Mouse (Mus musculus) heart, embryonic 14.5 days (tissue): ENCODE data around the gene Ctnnd2. TPM values are rescaled to one million over a fixed set of nuclear protein-coding genes. Genes with fewer than 3 reads are reported as not detected.

Source experiments
- ATAC-seq: fragments of 200-750 bp; cut with Nextera tagmentation; 2 replicates; pipeline ENCODE4 v1.8.0; 2017; ENCODE audit warnings: low read depth, moderate TSS enrichment; ENCODE audit not compliant: insufficient number of reproducible peaks, insufficient read depth, low FRiP score
- H3K27ac ChIP-seq, 2 experiments: fragments of 200-500 bp in 1 of 2; fragments of 300-500 bp in 1 of 2; sonication (generic) in 1 of 2; replicated peaks in 1 of 2; 2 replicates each; pipeline ENCODE4 v1.5.1; 2012 to 2014; ENCODE audit warnings: low read depth in 2 of 2, low read length in 2 of 2, control low read depth in 1 of 2, mild to moderate bottlenecking in 1 of 2, mixed read lengths in 1 of 2; ENCODE audit not compliant: control insufficient read depth in 1 of 2, insufficient read depth in 1 of 2
- H3K27me3 ChIP-seq: fragments of 300-500 bp; sonication (generic); 2 replicates; pipeline ENCODE4 v1.6.1; 2014; ENCODE audit warnings: mild to moderate bottlenecking, low read length, control low read depth; ENCODE audit not compliant: control insufficient read depth, insufficient read depth
- H3K36me3 ChIP-seq: fragments of 300-500 bp; sonication (generic); 2 replicates; pipeline ENCODE4 v1.6.1; 2014; ENCODE audit warnings: mild to moderate bottlenecking, control low read depth, low read length, mixed read lengths; ENCODE audit not compliant: control insufficient read depth, insufficient read depth
- H3K4me1 ChIP-seq, 2 experiments: fragments of 200-500 bp in 1 of 2; fragments of 300-500 bp in 1 of 2; sonication (generic) in 1 of 2; 2 replicates each; pipeline ENCODE4 v1.6.1; 2012 to 2014; ENCODE audit warnings: low read length in 2 of 2, control low read depth in 1 of 2, mixed read lengths in 1 of 2; ENCODE audit not compliant: control insufficient read depth in 2 of 2, insufficient read depth in 2 of 2
- H3K4me2 ChIP-seq: fragments of 300-500 bp; sonication (generic); 2 replicates; pipeline ENCODE4 v1.6.1; 2014; ENCODE audit warnings: mild to moderate bottlenecking, low read length
- H3K4me3 ChIP-seq, 2 experiments: fragments of 200-500 bp in 1 of 2; fragments of 300-500 bp in 1 of 2; sonication (generic) in 1 of 2; 2 replicates each; pipeline ENCODE4 v1.5.1; 2012 to 2014; ENCODE audit warnings: low read length in 2 of 2, mild to moderate bottlenecking in 2 of 2, control low read depth in 1 of 2, low read depth in 1 of 2, moderate library complexity in 1 of 2; ENCODE audit not compliant: control insufficient read depth in 1 of 2, insufficient read depth in 1 of 2
- H3K9ac ChIP-seq: fragments of 300-500 bp; sonication (generic); 2 replicates; pipeline ENCODE4 v1.6.1; 2014; ENCODE audit warnings: mild to moderate bottlenecking, low read length
- H3K9me3 ChIP-seq: fragments of 300-500 bp; sonication (generic); 2 replicates; pipeline ENCODE4 v1.6.1; 2016; ENCODE audit warnings: low read length, control low read depth; ENCODE audit not compliant: control insufficient read depth
- WGBS: fragments of 180-500 bp; shearing (Covaris S2); extraction: QIAGEN DNeasy Blood & Tissue Kit; methylation state at CpG from one replicate; pipeline ENCODE4 v1.1.7; 2014; 5-methylcytosine and 5-hydroxymethylcytosine counted together
- polyA plus RNA-seq: library from polyadenylated mRNA; unstranded; fragments of >200 nt; fragmentation: Nextera tagmentation; extraction: Ambion mirVana; gene quantifications from 2 replicates; pipeline ENCODE4 v1.2.1, GENCODE M21; 2014

Gene Ctnnd2
- polyA plus RNA-seq, 1 experiment from 2014 or later = 0.61 TPM

- whole genome bisulfite sequencing = 76% methylated on average over 2 of the region's 2 CpGs
- no peak overlapping the region for H3K4me2 ChIP-seq
- H3K27ac ChIP-seq = no peak overlapping the region
- no peak for ATAC-seq
- no peaks in the 10 kb centered on the region for H3K4me1 ChIP-seq
- H3K27me3 ChIP-seq = no peaks in the 10 kb centered on the region
- no peak overlapping the region for H3K4me3 ChIP-seq
- peaks cover 16% of the 10 kb centered on the region; the same call in 1 of the 2 replicates for H3K9me3 ChIP-seq
- H3K36me3 ChIP-seq = no peaks in the 10 kb centered on the region
- H3K9ac ChIP-seq = no peak overlapping the region
Observed at GRCm38 (mm10) chr15:30302824-30303223, 130.4 kb downstream of the Ctnnd2 start.

GRCm38 (mm10) chr15:30306437-30306836 is 134.0 kb downstream of the Ctnnd2 start:
- no peak overlapping the region for H3K27ac ChIP-seq
- H3K9me3 ChIP-seq = 0 out of 2 replicates have a peak, but pooled peaks cover 7% of the 10 kb centered on the region
- H3K4me1 ChIP-seq = no peaks in the 10 kb centered on the region
- 85% methylated on average over 7 of the region's 7 CpGs for WGBS
- H3K4me3 ChIP-seq = no peak overlapping the region
- H3K9ac ChIP-seq = no peak overlapping the region
- no peaks in the 10 kb centered on the region for H3K27me3 ChIP-seq
- ATAC-seq = no peak
- H3K4me2 ChIP-seq = no peak overlapping the region
- no peaks in the 10 kb centered on the region for H3K36me3 ChIP-seq

- no peak for ATAC-seq
- Histone ChIP-seq H3K4me2 (no peak overlapping the region), H3K27ac (no peak overlapping the region), H3K9ac (no peak overlapping the region), H3K9me3 (no peaks in the 10 kb centered on the region), H3K27me3 (no peaks in the 10 kb centered on the region), H3K36me3 (no peaks in the 10 kb centered on the region), H3K4me3 (no peak overlapping the region), H3K4me1 (no peaks in the 10 kb centered on the region)
- WGBS = 30% methylated on average over 2 of the region's 2 CpGs
Observed at GRCm38 (mm10) chr15:30322543-30322942, 150.2 kb downstream of the Ctnnd2 start.

- Histone ChIP-seq H3K4me1 (no peaks in the 10 kb centered on the region), H3K27ac (no peak overlapping the region), H3K9ac (no peak overlapping the region), H3K9me3 (no peaks in the 10 kb centered on the region), H3K36me3 (no peaks in the 10 kb centered on the region), H3K4me2 (no peak overlapping the region), H3K4me3 (no peak overlapping the region), H3K27me3 (no peaks in the 10 kb centered on the region)
- WGBS = 43% methylated on average over 2 of the region's 2 CpGs
- ATAC-seq = no peak
Observed at GRCm38 (mm10) chr15:30333336-30334310, 161.2 kb downstream of the Ctnnd2 start.

- 41% methylated on average over 6 of the region's 6 CpGs for WGBS
- H3K27me3 ChIP-seq = no peaks in the 10 kb centered on the region
- no peaks in the 10 kb centered on the region for H3K9me3 ChIP-seq
- H3K36me3 ChIP-seq = no peaks in the 10 kb centered on the region
- no peak overlapping the region for H3K9ac ChIP-seq
- ATAC-seq = no peak
- H3K4me2 ChIP-seq = no peak overlapping the region
- no peak overlapping the region for H3K4me3 ChIP-seq
- no peak overlapping the region for H3K27ac ChIP-seq
- no peaks in the 10 kb centered on the region for H3K4me1 ChIP-seq
Observed at GRCm38 (mm10) chr15:30338585-30339197, 166.3 kb downstream of the Ctnnd2 start.

GRCm38 (mm10) chr15:30345754-30346153 is 173.4 kb downstream of the Ctnnd2 start:
- Histone ChIP-seq H3K27ac (no peak overlapping the region), H3K27me3 (no peaks in the 10 kb centered on the region), H3K4me3 (no peak overlapping the region), H3K4me1 (no peaks in the 10 kb centered on the region), H3K36me3 (no peaks in the 10 kb centered on the region), H3K9ac (no peak overlapping the region), H3K4me2 (no peak overlapping the region), H3K9me3 (0 out of 2 replicates have a peak, but pooled peaks cover 4% of the 10 kb centered on the region)
- 88% methylated on average over 5 of the region's 5 CpGs for WGBS
- no peak for ATAC-seq

- H3K9ac ChIP-seq = no peak overlapping the region
- H3K4me3 ChIP-seq = no peak overlapping the region
- no peaks in the 10 kb centered on the region for H3K9me3 ChIP-seq
- no peaks in the 10 kb centered on the region for H3K4me1 ChIP-seq
- H3K27me3 ChIP-seq = no peaks in the 10 kb centered on the region
- WGBS = 70% methylated on average over 1 of the region's 1 CpGs
- H3K4me2 ChIP-seq = no peak overlapping the region
- no peak overlapping the region for H3K27ac ChIP-seq
- ATAC-seq = no peak
- H3K36me3 ChIP-seq = no peaks in the 10 kb centered on the region
Observed at GRCm38 (mm10) chr15:30364491-30364890, 192.1 kb downstream of the Ctnnd2 start.
